Mouse (Mus musculus) megakaryocyte-erythroid progenitor cell, adult 5-6 weeks (primary cell): ENCODE results near the gene Kmt2a. TPM values are rescaled to one million over a fixed set of nuclear protein-coding genes. Genes with fewer than 3 reads are reported as not detected.

ENCODE experiments used
- ATAC-seq: replicated peaks from 2 replicates; pipeline ENCODE4 v1.8.0; 2016; ENCODE audit warnings: mild to moderate bottlenecking, inconsistent platforms; ENCODE audit not compliant: severe bottlenecking, poor library complexity, low FRiP score, low TSS enrichment
- total RNA-seq, 2 experiments: library from RNA; stranded (forward) in 1 of 2; stranded (reverse) in 1 of 2; fragments of 200-1000, 215-1000 nt in 1 of 2; fragments of >200 nt in 1 of 2; fragmentation: Nextera tagmentation in 1 of 2; gene quantifications; 2 replicates each; pipeline ENCODE4 v1.2.3; 2014 to 2017

Kmt2a gene
- total RNA-seq (2014; fragmentation: Nextera tagmentation): 97.4 and 110 TPM in 2 replicates
- total RNA-seq (2017): 14.0 and 23.6 TPM in 2 replicates

DNA sequence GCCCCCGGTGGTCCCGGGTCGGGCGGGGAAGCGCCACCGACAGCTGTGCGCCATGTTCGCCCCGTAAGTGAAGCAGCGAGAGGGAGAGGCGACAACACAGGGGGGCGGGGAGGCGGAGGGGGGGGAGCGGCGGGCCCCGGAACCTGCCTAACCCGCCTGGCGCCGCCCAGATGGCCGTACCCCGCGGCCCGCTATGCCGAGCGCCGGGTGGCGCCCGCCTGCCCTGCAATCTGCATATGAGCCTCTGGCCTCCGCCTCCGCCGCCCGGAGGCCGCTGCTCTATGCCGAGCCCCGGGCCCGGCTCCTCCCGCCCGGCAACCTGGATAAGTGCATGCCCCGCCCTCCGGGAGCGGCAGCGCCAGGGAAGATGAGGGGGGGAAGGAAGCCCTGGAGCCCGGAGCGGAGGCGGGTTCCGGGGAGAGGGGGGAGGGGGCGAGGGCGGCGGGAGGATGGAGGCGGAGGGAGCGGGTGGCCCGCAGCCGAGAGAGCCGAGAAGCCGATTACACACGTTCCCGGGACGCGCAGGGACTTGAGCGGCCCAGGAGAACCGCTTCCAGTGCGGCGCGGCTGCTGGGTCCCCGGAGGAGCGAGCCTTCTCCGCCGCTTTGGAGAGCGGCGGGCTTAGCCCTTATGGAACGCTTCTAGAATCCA, at the start of gene Kmt2a:
TSS of gene Kmt2a (minus strand) at position 76 of the 651 bp plus-strand sequence.
- ATAC-seq: peak; percentile 34

- no peak for ATAC-seq
Measured at GRCm38 (mm10) chr9:44921543-44921942, 40.4 kb upstream of the Kmt2a start.

DNA sequence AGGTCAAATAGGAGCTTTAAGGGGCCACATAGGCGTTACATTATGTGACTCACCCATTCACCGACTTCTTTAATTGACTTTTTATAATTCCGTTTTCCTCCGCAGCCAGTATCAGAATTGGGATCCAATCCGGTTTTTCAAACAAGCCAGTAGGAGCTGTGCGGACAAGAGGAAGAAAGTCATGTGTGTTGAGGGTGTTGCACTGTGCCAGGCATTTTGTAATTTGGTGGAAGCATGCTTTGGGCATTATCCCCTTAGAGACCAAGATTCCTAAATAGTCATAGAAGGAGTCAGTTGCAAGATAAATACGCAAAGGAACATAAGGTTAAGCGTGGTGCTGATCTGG, 40.0 kb upstream of the Kmt2a start:
- ATAC-seq: peak; percentile 76

DNA sequence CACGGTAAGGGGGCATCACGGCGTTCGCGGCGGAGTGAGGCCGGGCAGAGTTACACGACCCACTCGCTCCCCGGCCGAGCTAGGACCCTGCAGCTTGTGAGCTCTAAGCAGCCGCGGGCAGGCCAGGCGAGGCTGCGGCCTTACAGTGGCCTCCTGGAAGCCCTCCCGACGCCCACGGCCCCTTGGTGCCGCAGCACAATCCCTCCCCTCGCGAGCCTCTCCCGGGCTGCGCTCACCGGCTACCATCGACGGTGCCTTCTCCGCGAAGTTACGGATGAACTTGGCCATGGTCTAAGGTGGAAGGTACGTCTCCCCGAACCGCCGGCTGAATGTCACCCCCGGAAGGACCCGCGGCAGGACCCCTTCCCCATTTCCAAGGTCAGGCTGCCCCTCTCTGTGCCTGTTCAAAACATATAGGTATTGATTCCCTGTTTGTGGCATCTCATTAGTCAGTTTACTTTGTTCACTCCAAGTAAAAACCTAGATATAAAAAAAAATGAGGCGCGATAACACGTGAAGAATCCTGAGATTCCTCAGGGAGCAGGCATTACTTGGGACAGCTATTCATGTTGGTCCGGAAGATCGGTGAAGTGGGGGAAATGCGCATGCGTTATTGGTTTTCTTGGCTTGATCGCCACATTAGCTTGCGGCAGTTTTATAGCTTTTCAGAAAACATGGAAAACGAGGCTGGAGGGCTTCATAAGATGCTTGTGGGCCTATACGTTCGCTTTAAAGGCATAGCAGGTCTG, 39.5 kb upstream of the Kmt2a start, which contains the start of gene Atp5l:
TSS of gene Atp5l (minus strand) at position 369 of the 749 bp plus-strand sequence.
- ATAC-seq: peak; percentile 85

DNA sequence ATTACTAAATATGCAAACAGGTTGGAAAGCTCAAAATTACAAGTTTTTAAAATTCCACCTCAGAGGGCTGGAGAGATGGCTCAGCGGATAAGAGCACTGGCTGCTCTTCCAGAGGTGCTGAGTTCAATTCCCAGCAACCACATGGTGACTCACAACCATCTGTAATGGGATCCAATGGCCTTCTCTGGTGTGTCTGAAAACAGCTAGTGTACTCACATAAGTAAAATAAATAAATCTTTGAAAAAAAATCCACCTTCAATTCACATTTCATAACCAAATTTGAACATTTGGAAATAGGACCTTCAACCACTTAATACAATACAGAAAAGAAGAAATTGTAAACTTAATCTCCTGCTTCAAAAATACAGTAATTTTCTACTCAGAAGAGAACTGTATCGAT, 38.5 kb upstream of the Kmt2a start:
- ATAC-seq: no peak

- peak; percentile 71 for ATAC-seq
Measured at GRCm38 (mm10) chr9:44916196-44916595, 35.1 kb upstream of the Kmt2a start.

DNA sequence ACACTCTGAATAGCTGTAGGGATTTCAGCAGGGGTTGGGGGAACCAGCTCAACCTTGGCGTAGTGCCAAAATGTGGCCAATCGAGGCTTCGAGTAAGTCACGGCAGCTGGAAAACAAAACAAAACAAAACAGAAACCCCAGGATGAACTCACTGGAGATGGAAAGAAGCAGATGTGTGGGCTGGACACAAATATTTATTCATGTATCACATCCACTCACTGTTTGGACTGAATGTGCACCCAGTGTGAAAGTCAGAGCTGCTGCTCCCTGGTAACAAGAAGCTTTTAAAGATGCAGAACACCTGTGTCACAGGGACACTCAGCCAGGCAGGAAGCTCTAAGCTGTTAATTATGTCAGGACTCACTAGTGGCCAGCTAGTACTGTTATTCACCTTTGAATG, 33.6 kb upstream of the Kmt2a start:
- ATAC-seq: no peak

- ATAC-seq: no peak
Measured at GRCm38 (mm10) chr9:44911365-44911764, 30.3 kb upstream of the Kmt2a start.

DNA sequence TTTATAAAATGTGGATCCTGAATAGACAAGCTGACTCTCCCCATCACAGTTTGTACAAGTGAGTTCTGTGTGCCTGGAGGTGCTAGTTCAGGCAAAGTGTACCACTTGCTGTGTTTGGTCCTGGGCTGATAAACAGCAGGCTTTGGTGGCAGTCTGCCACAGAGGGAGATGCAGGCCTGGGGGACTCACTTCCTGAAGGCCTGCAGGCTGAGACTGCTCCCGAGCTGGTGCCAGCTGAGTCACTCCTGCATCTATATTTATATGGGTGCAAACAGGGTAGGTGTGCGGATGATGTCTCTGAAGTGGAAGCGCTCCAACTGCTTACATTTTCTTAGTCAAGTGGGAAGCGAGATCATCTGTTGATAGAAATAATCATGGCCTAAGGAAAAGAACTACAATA, 24.5 kb upstream of the Kmt2a start:
- ATAC-seq: peak; percentile 91

- peak; percentile 90 for ATAC-seq
Measured at GRCm38 (mm10) chr9:44904964-44905363, 23.9 kb upstream of the Kmt2a start.

DNA sequence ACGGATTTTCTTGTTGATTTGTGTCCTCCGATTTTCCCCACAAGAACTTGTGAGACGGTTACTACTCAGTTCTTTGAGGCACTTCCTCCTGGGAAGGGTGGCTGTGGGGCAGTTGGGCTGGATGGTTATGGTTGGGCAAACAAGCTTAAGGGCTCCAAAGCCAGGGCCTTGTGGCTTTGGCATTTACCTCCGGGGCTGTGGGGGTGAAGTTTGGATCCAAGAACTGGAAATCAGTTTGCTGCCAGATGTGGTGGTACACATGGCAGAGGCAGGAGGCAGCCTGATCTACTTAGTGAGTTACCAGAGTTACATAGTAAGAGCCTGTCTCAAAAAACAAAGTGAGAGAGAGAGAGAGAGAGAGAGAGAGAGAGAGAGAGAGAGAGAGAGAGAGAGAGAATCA, 22.8 kb upstream of the Kmt2a start:
- ATAC-seq: no peak

GRCm38 (mm10) chr9:44900402-44900801, 19.3 kb upstream of the Kmt2a start:
- no peak for ATAC-seq

- ATAC-seq: no peak
Measured at GRCm38 (mm10) chr9:44899716-44900115, 18.6 kb upstream of the Kmt2a start.

GRCm38 (mm10) chr9:44897024-44897423, 15.9 kb upstream of the Kmt2a start:
- ATAC-seq: 0 out of 2 replicates have a peak, but pooled peaks have one; percentile 34

- ATAC-seq: no peak
Measured at GRCm38 (mm10) chr9:44892664-44893063, 11.6 kb upstream of the Kmt2a start.

DNA sequence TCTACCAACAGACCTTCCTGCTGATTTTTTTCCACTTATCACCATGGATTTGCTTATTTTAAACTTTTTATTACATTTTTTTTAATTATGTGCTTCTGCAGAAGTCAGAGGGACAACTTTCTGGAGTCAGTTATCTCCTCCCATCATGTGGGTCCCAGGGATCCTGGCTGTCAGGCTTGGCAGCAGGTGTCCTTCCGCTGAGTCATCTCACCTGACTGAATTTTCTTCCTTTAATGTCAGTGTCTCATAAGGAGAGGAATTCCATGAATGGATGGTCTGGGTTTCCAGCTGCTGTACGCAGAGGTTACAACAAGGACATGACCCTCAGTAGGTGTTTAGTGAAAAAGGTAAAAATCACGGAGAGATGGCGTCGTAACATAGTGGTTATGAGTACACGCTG, 10.1 kb upstream of the Kmt2a start:
- no peak for ATAC-seq

DNA sequence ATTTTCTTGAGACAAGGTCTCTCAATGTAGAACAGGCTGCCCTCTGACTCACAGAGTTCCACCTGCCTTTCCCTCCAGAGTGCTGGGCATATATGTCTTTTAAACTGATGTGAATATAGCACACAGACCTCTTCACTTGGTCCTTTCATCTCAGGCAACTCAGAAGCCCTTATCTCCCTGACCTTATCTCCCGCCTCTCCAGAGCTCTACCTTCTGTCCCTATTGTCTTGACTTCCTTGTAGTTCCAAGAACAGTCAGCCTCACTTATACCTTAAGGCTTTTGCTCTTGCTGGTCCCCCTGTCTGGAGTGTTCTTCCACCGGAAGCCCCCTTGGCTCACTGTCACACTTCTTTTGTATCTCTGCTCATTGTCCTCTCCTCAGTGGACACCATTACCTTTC, 9.0 kb upstream of the Kmt2a start:
- ATAC-seq: peak; percentile 34; the same call in 1 of the 2 replicates

DNA sequence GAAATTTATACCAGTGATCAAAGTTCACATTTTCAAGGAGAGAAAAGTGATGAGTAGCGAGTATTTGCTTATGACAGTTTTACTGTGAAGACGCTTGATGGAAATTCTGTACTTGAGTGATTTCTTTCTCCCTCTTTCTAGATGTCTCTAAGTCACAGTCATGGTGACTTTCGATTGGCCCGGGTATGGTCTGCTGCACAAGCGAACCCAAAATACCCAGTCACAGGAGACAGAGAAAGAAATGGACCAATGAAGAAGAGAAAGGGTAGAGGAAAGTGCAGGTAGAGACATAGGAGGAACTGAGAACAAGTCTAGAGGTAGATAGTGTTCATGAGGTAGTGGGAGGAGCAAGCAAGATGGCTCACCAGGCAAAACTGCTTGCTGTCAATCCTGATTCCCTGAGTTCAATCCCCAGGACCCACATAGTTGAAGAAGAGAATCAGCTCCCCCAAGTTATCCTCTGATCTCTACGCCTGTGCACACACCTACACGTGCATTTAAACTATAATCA, 7.1 kb upstream of the Kmt2a start:
- no peak for ATAC-seq

DNA sequence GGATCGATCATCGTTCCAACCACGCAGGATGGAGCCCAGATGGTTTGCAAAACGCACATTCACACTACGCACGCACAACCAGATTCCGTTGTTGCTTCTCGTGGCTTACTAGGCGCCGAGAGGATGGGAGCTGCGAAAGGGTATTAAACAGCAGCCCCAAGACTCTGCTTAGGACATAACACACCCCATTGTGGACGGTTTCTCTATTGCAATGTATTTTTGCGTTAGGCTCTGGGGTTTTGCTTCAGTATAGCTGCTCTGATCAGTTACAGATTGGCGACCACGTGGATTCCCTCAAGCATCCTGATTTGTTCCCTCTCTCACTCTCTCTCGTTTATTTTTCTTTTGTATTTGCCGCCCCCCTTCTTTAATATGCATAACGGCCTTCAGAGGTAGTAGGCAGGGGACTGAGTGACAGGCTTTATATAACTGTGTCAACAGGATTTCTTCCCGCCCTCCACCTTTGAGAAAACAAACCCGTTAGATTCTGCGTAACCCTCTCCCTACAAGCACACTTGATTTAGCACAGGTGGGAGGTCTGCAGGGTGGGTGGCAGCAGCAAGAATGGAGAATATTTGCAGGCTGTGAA, 2.0 kb upstream of the Kmt2a start:
- 0 out of 2 replicates have a peak, but pooled peaks have one; percentile 7 for ATAC-seq

DNA sequence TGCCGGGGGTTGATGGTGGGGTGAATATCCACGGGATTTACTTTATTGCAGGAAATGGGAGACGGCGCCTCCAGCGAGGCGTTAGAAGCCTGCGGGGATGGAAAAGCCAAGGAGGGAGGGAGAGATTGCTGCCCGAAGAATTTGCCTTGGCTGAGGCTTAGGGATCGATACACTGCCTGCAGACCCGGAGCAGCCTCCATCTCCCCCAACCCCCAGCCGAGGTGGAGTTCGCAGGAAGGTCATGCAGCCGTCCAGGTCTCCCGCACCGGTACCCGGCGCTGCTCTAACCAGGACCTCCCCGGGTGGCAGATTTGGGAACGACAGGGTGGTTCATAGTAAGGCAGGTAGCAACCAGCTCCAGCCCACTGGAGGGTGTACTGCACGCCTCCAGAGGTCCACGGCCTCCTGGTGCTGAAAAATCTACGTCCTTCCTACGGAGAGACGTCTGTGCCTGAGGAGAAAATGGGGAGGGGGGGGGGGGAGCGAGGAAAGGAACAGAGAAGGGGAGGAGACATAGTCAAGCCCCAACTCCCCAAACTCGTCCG, 1.4 kb upstream of the Kmt2a start:
- peak; percentile 73 for ATAC-seq
